Mouse (Mus musculus): ENCODE measurements at regions not wholly inside any gene's neighbourhood (a gene's known extent, or its start where the extent isn't known, plus 50 kb on each side); places are given as distances from the start of the nearest gene placed in this dataset.

- intact Hi-C loops (cut with DNase I) = no loop called here
- DNase-seq (ENCODE audit: low spot score) = no peak
Observed at GRCm38 (mm10) chr2:159012725-159013124, 218.1 kb downstream of the Dhx35 start.

- intact Hi-C loops (cut with DNase I) = no loop called here
- DNase-seq (ENCODE audit: low spot score) = no peak
Observed at GRCm38 (mm10) chr2:159014553-159014952, 219.9 kb downstream of the Dhx35 start.

GRCm38 (mm10) chr2:159019921-159020534 is 225.4 kb downstream of the Dhx35 start:
- intact Hi-C loops (cut with DNase I) = no loop called here
- DNase-seq (ENCODE audit: low spot score) = peak; percentile 7

- intact Hi-C loops (cut with DNase I) = no loop called here
- no peak for DNase-seq (ENCODE audit: low spot score)
Observed at GRCm38 (mm10) chr2:159032147-159032546, 237.5 kb downstream of the Dhx35 start.

- DNase-seq (ENCODE audit: low spot score) = no peak
- intact Hi-C loops (cut with DNase I) = no loop called here
Observed at GRCm38 (mm10) chr2:159039916-159040315, 245.3 kb downstream of the Dhx35 start.

GRCm38 (mm10) chr2:159053534-159053933 is 258.9 kb downstream of the Dhx35 start:
- intact Hi-C loops (cut with DNase I) = loop anchor here (2.0 to 10.0 kb wide), 5 partner anchors 109 to 1539 kb away; no protein-coding TSS in a partner anchor
- DNase-seq (ENCODE audit: low spot score) = peak; percentile 43

- peak; percentile 12 for DNase-seq (ENCODE audit: low spot score)
- intact Hi-C loops (cut with DNase I) = loop anchor here (2.0 to 10.0 kb wide), 5 partner anchors 108 to 1538 kb away; no protein-coding TSS in a partner anchor
Observed at GRCm38 (mm10) chr2:159053936-159054335, 259.3 kb downstream of the Dhx35 start.

GRCm38 (mm10) chr2:159054451-159054850 is 259.8 kb downstream of the Dhx35 start:
- intact Hi-C loops (cut with DNase I) = loop anchor here (5.0 to 10.0 kb wide), 4 partner anchors 108 to 1538 kb away; no protein-coding TSS in a partner anchor
- peak; percentile 25 for DNase-seq (ENCODE audit: low spot score)

- no peak for DNase-seq (ENCODE audit: low spot score)
- intact Hi-C loops (cut with DNase I) = loop anchor here (10.0 kb wide), 1 partner anchor 949 kb away; no protein-coding TSS in a partner anchor
Observed at GRCm38 (mm10) chr2:159055780-159056179, 261.2 kb downstream of the Dhx35 start.

- no peak for DNase-seq (ENCODE audit: low spot score)
- intact Hi-C loops (cut with DNase I) = loop anchor here (10.0 kb wide), 1 partner anchor 948 kb away; no protein-coding TSS in a partner anchor
Observed at GRCm38 (mm10) chr2:159056960-159057359, 262.4 kb downstream of the Dhx35 start.

GRCm38 (mm10) chr2:159057506-159057905 is 262.9 kb downstream of the Dhx35 start:
- intact Hi-C loops (cut with DNase I) = loop anchor here (10.0 kb wide), 1 partner anchor 947 kb away; no protein-coding TSS in a partner anchor
- no peak for DNase-seq (ENCODE audit: low spot score)

- no peak for DNase-seq (ENCODE audit: low spot score)
- intact Hi-C loops (cut with DNase I) = loop anchor here (5.0 kb wide), 1 partner anchor 150 kb away; no protein-coding TSS in a partner anchor
Observed at GRCm38 (mm10) chr2:159062266-159062665, 267.7 kb downstream of the Dhx35 start.

GRCm38 (mm10) chr2:159062666-159063065 is 268.1 kb downstream of the Dhx35 start:
- DNase-seq (ENCODE audit: low spot score) = no peak
- intact Hi-C loops (cut with DNase I) = loop anchor here (5.0 kb wide), 1 partner anchor 150 kb away; no protein-coding TSS in a partner anchor

GRCm38 (mm10) chr2:159064403-159064970 is 269.9 kb downstream of the Dhx35 start:
- no peak for DNase-seq (ENCODE audit: low spot score)
- intact Hi-C loops (cut with DNase I) = loop anchor here (5.0 kb wide), 1 partner anchor 152 kb away; no protein-coding TSS in a partner anchor

GRCm38 (mm10) chr2:159067506-159067905 is 272.9 kb downstream of the Dhx35 start:
- DNase-seq (ENCODE audit: low spot score) = no peak
- intact Hi-C loops (cut with DNase I) = no loop called here

GRCm38 (mm10) chr2:159068303-159069020 is 273.9 kb downstream of the Dhx35 start:
- DNase-seq (ENCODE audit: low spot score) = no peak
- intact Hi-C loops (cut with DNase I) = no loop called here

GRCm38 (mm10) chr2:159069180-159069579 is 274.6 kb downstream of the Dhx35 start:
- DNase-seq (ENCODE audit: low spot score) = no peak
- intact Hi-C loops (cut with DNase I) = no loop called here

- DNase-seq (ENCODE audit: low spot score) = no peak
- intact Hi-C loops (cut with DNase I) = no loop called here
Observed at GRCm38 (mm10) chr2:159072997-159073690, 278.5 kb downstream of the Dhx35 start.

GRCm38 (mm10) chr2:159079836-159080235 is 285.2 kb downstream of the Dhx35 start:
- DNase-seq (ENCODE audit: low spot score) = no peak
- intact Hi-C loops (cut with DNase I) = no loop called here

All from heart, postnatal 25 days (tissue).